Mouse (Mus musculus): ENCODE results near the gene Thap3.
A peak's percentile ranks its signal among the peaks of the same experiment; 100 is the strongest.

DNA sequence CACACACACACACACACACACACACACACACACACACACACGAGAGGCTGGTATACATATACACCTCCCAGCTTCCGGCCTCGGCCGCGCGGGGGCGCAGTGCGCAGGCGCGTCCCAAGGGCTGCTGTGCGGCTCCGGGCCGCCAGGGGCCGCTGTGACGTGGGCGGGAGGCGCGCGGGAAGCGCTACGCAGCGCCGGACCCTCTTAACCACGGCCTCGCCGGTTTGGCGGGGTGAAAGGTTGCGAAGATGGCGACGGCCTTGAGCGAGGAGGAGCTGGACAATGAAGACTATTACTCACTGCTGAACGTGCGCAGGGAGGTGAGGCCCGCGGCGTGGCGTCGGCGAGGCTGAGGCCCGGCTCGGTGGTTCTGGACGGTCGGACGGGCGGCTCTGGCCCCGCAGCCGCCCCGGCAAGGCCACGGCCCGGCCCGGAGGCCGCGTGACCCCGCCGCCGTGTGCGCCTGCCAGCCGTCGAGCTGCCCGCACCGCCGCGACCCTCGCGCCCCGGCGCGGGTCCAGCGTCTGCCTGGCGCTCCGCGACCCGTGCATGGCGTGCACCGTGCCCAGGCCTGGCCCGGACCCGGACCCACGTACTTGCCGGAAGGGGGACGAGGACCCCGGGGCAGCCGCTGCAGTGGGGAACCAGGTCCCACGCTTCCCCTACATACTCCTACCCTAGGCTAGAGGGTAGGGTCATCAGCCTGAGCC lies 55.1 kb downstream of the Thap3 start, which contains the start of gene Dnajc11:
- TF ChIP-seq CTCF (IDR thresholded peaks at IDR 0.05; ENCODE audit: low read depth, low read length) (peak; percentile 94), POLR2A (IDR thresholded peaks at IDR 0.05; ENCODE audit: insufficient read depth, low read length) (peak; percentile 26)

Measured in ES-Bruce4 (cell line).